In genomic region chr3:96147950-96148349, GRCm38 (mm10) we compare ENCODE assay signal across 8 mouse cellular contexts. TPM values are rescaled to one million over a fixed set of nuclear protein-coding genes. Genes with fewer than 3 reads are reported as not detected.
DNase-seq lines count a peak whose midpoint lies in the region; ATAC-seq and TF ChIP-seq lines count a peak whose summit lies in the region.

No protein-coding gene starts in this region.

- no peak overlapping the region for H3K4me3 ChIP-seq in heart, adult 2 months
- no peak overlapping the region for H3K4me3 ChIP-seq in heart, embryonic 10.5 days

- H3K9ac ChIP-seq in heart, adult 2 months (ENCODE audit: low read depth, low read length): no peak overlapping the region

- DNase-seq in heart, adult 2 months: no peak
- no peak for DNase-seq in heart, embryonic 10.5 days (ENCODE audit: low spot score)
- DNase-seq in B cell, adult 2 months: peak; percentile 68 to 74
- DNase-seq in T-cell, adult 2 months (ENCODE audit: low spot score): peak; percentile 64
- DNase-seq in embryo, embryonic 11 days: peak; percentile 76
- DNase-seq in kidney, postnatal 4 days: peak; percentile 34 to 52
- DNase-seq in gastrocnemius, postnatal 10 days: no peak

- no peak overlapping the region for H3K27ac ChIP-seq in heart, adult 2 months
- no peak overlapping the region for H3K27ac ChIP-seq in heart, embryonic 10.5 days

- intact Hi-C loops in heart, adult 2 months (cut with DNase I): loop anchor here (1.0 to 2.0 kb wide), 4 partner anchors 57 to 183 kb away; no protein-coding TSS in a partner anchor

- no peaks in the 10 kb centered on the region for H3K79me2 ChIP-seq in heart, adult 2 months (replicated peaks; ENCODE audit: control insufficient read depth, insufficient read depth, low read length)

- 3% methylated on average over 5 of the region's 5 CpGs for WGBS in heart, adult 2 months
- 17% methylated on average over 5 of the region's 5 CpGs for WGBS in heart, embryonic 10.5 days

- no peaks in the 10 kb centered on the region for H3K27me3 ChIP-seq in heart, adult 2 months (ENCODE audit: control insufficient read depth, insufficient read depth, low read length)
- H3K27me3 ChIP-seq in heart, embryonic 10.5 days (ENCODE audit: insufficient read depth, poor library complexity, severe bottlenecking): no peaks in the 10 kb centered on the region

- H3K36me3 ChIP-seq in heart, adult 2 months (ENCODE audit: control insufficient read depth, insufficient read depth, low read length): no peaks in the 10 kb centered on the region
- peaks cover 56% of the 10 kb centered on the region for H3K36me3 ChIP-seq in heart, embryonic 10.5 days

- no peak for TF ChIP-seq EP300 in heart, adult 2 months (IDR thresholded peaks at IDR 0.05; ENCODE audit: insufficient read depth, low read depth, low read length)

- ATAC-seq in monocyte, adult 5-6 weeks (replicated peaks; ENCODE audit: insufficient number of reproducible peaks, low FRiP score, low TSS enrichment, poor library complexity, severe bottlenecking): peak; percentile 86

- TF ChIP-seq CTCF in heart, adult 2 months (IDR thresholded peaks at IDR 0.05): peak; percentile 88

- no peaks in the 10 kb centered on the region for H3K9me3 ChIP-seq in heart, embryonic 10.5 days

- H3K4me1 ChIP-seq in heart, adult 2 months (ENCODE audit: control insufficient read depth, insufficient read depth, low read length): peaks cover 3% of the 10 kb centered on the region
- no peaks in the 10 kb centered on the region for H3K4me1 ChIP-seq in heart, embryonic 10.5 days

- TF ChIP-seq POLR2A in heart, adult 2 months (IDR thresholded peaks at IDR 0.05; ENCODE audit: insufficient read depth, low read depth, low read length): no peak

RNA-seq across cellular contexts. Expression of gene Mtmr11, which starts 13.9 kb away (rescaled TPM):
- total RNA-seq in heart, adult 2 months (2021): 1 to 10 TPM; 2.1 to 3.5 TPM
- polyA plus RNA-seq in heart, adult 2 months (2012; rRNA removed): 5.5 and 11.7 TPM in 2 replicates
- 6.0 and 10.5 TPM in 2 replicates for polyA plus RNA-seq in heart, embryonic 10.5 days (2016; fragmentation: Nextera tagmentation; extraction: Ambion mirVana)
- 0.43 to 2.4 TPM in 2 of 3 replicates, not detected in the other for total RNA-seq in monocyte, adult 5-6 weeks (2017)
- total RNA-seq in gastrocnemius, postnatal 10 days (2021): 10 to 100 TPM in 1 of 2 experiments, 1 to 10 TPM in 1; 4.3 to 12.0 TPM

RNA-seq across cellular contexts. Expression of gene Sf3b4, which starts 24.2 kb away (rescaled TPM):
- 10 to 100 TPM; 15.7 to 16.5 TPM for total RNA-seq in heart, adult 2 months (2021)
- 19.2 and 23.0 TPM in 2 replicates for polyA plus RNA-seq in heart, adult 2 months (2012; rRNA removed)
- 143 and 190 TPM in 2 replicates for polyA plus RNA-seq in heart, embryonic 10.5 days (2016; fragmentation: Nextera tagmentation; extraction: Ambion mirVana)
- total RNA-seq in monocyte, adult 5-6 weeks (2017): 4.0 to 14.2 TPM (median 7.5 TPM) in 3 replicates
- total RNA-seq in gastrocnemius, postnatal 10 days (2021): 10 to 100 TPM; 18.4 to 22.5 TPM

RNA-seq across cellular contexts. Expression of gene Sv2a, which starts 33.0 kb away (rescaled TPM):
- 1 to 10 TPM; 3.4 to 5.4 TPM for total RNA-seq in heart, adult 2 months (2021)
- polyA plus RNA-seq in heart, adult 2 months (2012; rRNA removed): 4.5 and 5.7 TPM in 2 replicates
- 17.8 and 22.6 TPM in 2 replicates for polyA plus RNA-seq in heart, embryonic 10.5 days (2016; fragmentation: Nextera tagmentation; extraction: Ambion mirVana)
- 0.21 to 0.29 TPM in 2 of 3 replicates, not detected in the other for total RNA-seq in monocyte, adult 5-6 weeks (2017)
- 1 to 10 TPM; 4.1 TPM for total RNA-seq in gastrocnemius, postnatal 10 days (2021)

RNA-seq across cellular contexts. Expression of gene Otud7b, which starts 43.6 kb away (rescaled TPM):
- 10 to 100 TPM; 46.0 to 57.4 TPM for total RNA-seq in heart, adult 2 months (2021)
- polyA plus RNA-seq in heart, adult 2 months (2012; rRNA removed): 10.9 and 15.8 TPM in 2 replicates
- 15.2 and 16.1 TPM in 2 replicates for polyA plus RNA-seq in heart, embryonic 10.5 days (2016; fragmentation: Nextera tagmentation; extraction: Ambion mirVana)
- 12.5 to 26.2 TPM (median 17.1 TPM) in 3 replicates for total RNA-seq in monocyte, adult 5-6 weeks (2017)
- total RNA-seq in gastrocnemius, postnatal 10 days (2021): 10 to 100 TPM; 49.3 to 55.9 TPM

Comparison
In these comparisons a context has a peak if more than half of its experiments do, and no peak if none do; other contexts are left out.
1. DNase-seq: peak in B cell, adult 2 months (2 of 2), T-cell, adult 2 months (single experiment), embryo, embryonic 11 days (single experiment) and kidney, postnatal 4 days (2 of 2); none in heart, adult 2 months (0 of 2), heart, embryonic 10.5 days (single experiment) and gastrocnemius, postnatal 10 days (single experiment).